16 mouse cellular contexts compared by ENCODE assay signal in genomic region chr3:26640321-26641075, GRCm38 (mm10). TPM values are rescaled to one million over a fixed set of nuclear protein-coding genes. Genes with fewer than 3 reads are reported as not detected.
A peak's percentile ranks its signal among the peaks of the same experiment; 100 is the strongest.
DNase-seq lines count a peak whose midpoint lies in the region; ATAC-seq and TF ChIP-seq lines count a peak whose summit lies in the region.
"Had no signal": no experiment of that assay in that cellular context is flagged by ENCODE, and none has a peak within 500 bp of the region (broad histone marks: within the 10 kb centered on the region; RNA-seq: fewer than 3 reads in every experiment).

No protein-coding gene starts in this region.

- no peak for TF ChIP-seq CTCF in stomach, postnatal 0 days (IDR thresholded peaks at IDR 0.05; ENCODE audit: low read depth)

- H3K9ac ChIP-seq in stomach, embryonic 14.5 days (replicated peaks; ENCODE audit: low read depth, low read length): no peak overlapping the region
- no peak overlapping the region for H3K9ac ChIP-seq in stomach, postnatal 0 days (ENCODE audit: low read length)
- H3K9ac ChIP-seq in forebrain, embryonic 11.5 days (ENCODE audit: low read length): no peak overlapping the region
- no peak overlapping the region for H3K9ac ChIP-seq in hindbrain, embryonic 15.5 days
- no peak overlapping the region for H3K9ac ChIP-seq in liver, embryonic 12.5 days
- H3K9ac ChIP-seq: liver, embryonic 14.5 days had no signal

- H3K4me1 ChIP-seq in stomach, embryonic 14.5 days (ENCODE audit: control insufficient read depth, insufficient read depth, low read length): peaks cover 9% of the 10 kb centered on the region
- H3K4me1 ChIP-seq in stomach, postnatal 0 days (replicated peaks; ENCODE audit: control insufficient read depth, insufficient read depth): no peaks in the 10 kb centered on the region
- no peaks in the 10 kb centered on the region; the same call in none of the 2 replicates for H3K4me1 ChIP-seq in forebrain, embryonic 11.5 days (replicated peaks; ENCODE audit: control insufficient read depth, insufficient read depth, low read length)
- peaks cover 11% of the 10 kb centered on the region for H3K4me1 ChIP-seq in hindbrain, embryonic 15.5 days (replicated peaks)
- H3K4me1 ChIP-seq in liver, embryonic 12.5 days: no peaks in the 10 kb centered on the region
- H3K4me1 ChIP-seq: heart, embryonic 10.5 days had no signal

- 61% methylated on average over 8 of the region's 8 CpGs for WGBS in stomach, embryonic 14.5 days
- WGBS in stomach, postnatal 0 days: 53% methylated on average over 8 of the region's 8 CpGs
- WGBS in forebrain, embryonic 11.5 days: 38% methylated on average over 8 of the region's 8 CpGs
- 37% methylated on average over 8 of the region's 8 CpGs for whole genome bisulfite sequencing in hindbrain, embryonic 15.5 days
- 71% methylated on average over 8 of the region's 8 CpGs for WGBS in liver, embryonic 12.5 days (ENCODE audit: insufficient replicate concordance)

- no peaks in the 10 kb centered on the region for H3K9me3 ChIP-seq in stomach, embryonic 14.5 days (ENCODE audit: control insufficient read depth, low read depth, low read length)
- no peaks in the 10 kb centered on the region for H3K9me3 ChIP-seq in stomach, postnatal 0 days (ENCODE audit: control insufficient read depth, low read length)
- no peaks in the 10 kb centered on the region for H3K9me3 ChIP-seq in forebrain, embryonic 11.5 days (ENCODE audit: control insufficient read depth, low read length)
- H3K9me3 ChIP-seq in hindbrain, embryonic 15.5 days: no peaks in the 10 kb centered on the region
- H3K9me3 ChIP-seq in liver, embryonic 12.5 days (replicated peaks): no peaks in the 10 kb centered on the region
- H3K9me3 ChIP-seq: heart, embryonic 10.5 days had no signal

- H3K27me3 ChIP-seq in stomach, embryonic 14.5 days (ENCODE audit: control insufficient read depth, insufficient read depth, low read length): no peaks in the 10 kb centered on the region
- H3K27me3 ChIP-seq in stomach, postnatal 0 days (ENCODE audit: control insufficient read depth, insufficient read depth, low read length): no peaks in the 10 kb centered on the region
- H3K27me3 ChIP-seq in forebrain, embryonic 11.5 days (ENCODE audit: control insufficient read depth, insufficient read depth, low read length): no peaks in the 10 kb centered on the region
- no peaks in the 10 kb centered on the region for H3K27me3 ChIP-seq in hindbrain, embryonic 15.5 days
- H3K27me3 ChIP-seq in liver, embryonic 12.5 days (replicated peaks): no peaks in the 10 kb centered on the region
- H3K27me3 ChIP-seq: CH12.LX had no signal

- H3K4me2 ChIP-seq in stomach, embryonic 14.5 days (replicated peaks; ENCODE audit: low read depth, low read length): no peak overlapping the region
- no peak overlapping the region for H3K4me2 ChIP-seq in stomach, postnatal 0 days (replicated peaks; ENCODE audit: low read depth)
- 0 out of 2 replicates have a peak overlapping the region, but pooled peaks have one; percentile 11 for H3K4me2 ChIP-seq in forebrain, embryonic 11.5 days (ENCODE audit: low read depth, low read length, severe bottlenecking)
- no peak overlapping the region for H3K4me2 ChIP-seq in hindbrain, embryonic 15.5 days
- no peak overlapping the region for H3K4me2 ChIP-seq in liver, embryonic 12.5 days

- H3K4me3 ChIP-seq in stomach, embryonic 14.5 days (ENCODE audit: low read depth, low read length): no peak overlapping the region
- H3K4me3 ChIP-seq in stomach, postnatal 0 days (ENCODE audit: low read depth, low read length): no peak overlapping the region
- H3K4me3 ChIP-seq in forebrain, embryonic 11.5 days (ENCODE audit: low read depth, low read length): no peak overlapping the region
- H3K4me3 ChIP-seq in hindbrain, embryonic 15.5 days: no peak overlapping the region
- H3K4me3 ChIP-seq in liver, embryonic 12.5 days: no peak overlapping the region
- H3K4me3 ChIP-seq: gastrocnemius, adult 2 months; heart, embryonic 10.5 days had no signal

- 0 out of 2 replicates have a peak, but pooled peaks have one; percentile 37 for ATAC-seq in stomach, embryonic 14.5 days (ENCODE audit: insufficient number of reproducible peaks, insufficient read depth, low FRiP score, low read depth)
- ATAC-seq in stomach, postnatal 0 days (ENCODE audit: low FRiP score, low TSS enrichment): no peak
- ATAC-seq in forebrain, embryonic 11.5 days (replicated peaks; ENCODE audit: low FRiP score): peak; percentile 39
- ATAC-seq in hindbrain, embryonic 15.5 days (ENCODE audit: low FRiP score, low read depth): peak; percentile 21; the same call in 1 of the 2 replicates
- ATAC-seq in liver, embryonic 12.5 days: no peak
- ATAC-seq: Patski had no signal

- TF ChIP-seq EP300 in stomach, postnatal 0 days (optimal IDR thresholded peaks at IDR 0.05): no peak

- no peaks in the 10 kb centered on the region for H3K36me3 ChIP-seq in stomach, embryonic 14.5 days (ENCODE audit: control insufficient read depth, insufficient read depth, low read length)
- no peaks in the 10 kb centered on the region for H3K36me3 ChIP-seq in stomach, postnatal 0 days (ENCODE audit: control insufficient read depth, insufficient read depth, low read length)
- H3K36me3 ChIP-seq in forebrain, embryonic 11.5 days (ENCODE audit: control insufficient read depth, insufficient read depth, low read length): no peaks in the 10 kb centered on the region
- H3K36me3 ChIP-seq in hindbrain, embryonic 15.5 days: no peaks in the 10 kb centered on the region
- no peaks in the 10 kb centered on the region for H3K36me3 ChIP-seq in liver, embryonic 12.5 days
- H3K36me3 ChIP-seq: heart, embryonic 10.5 days had no signal

- DNase-seq in stomach, postnatal 0 days (ENCODE audit: low spot score): no peak
- peak; percentile 55 for DNase-seq in forebrain, embryonic 11.5 days (ENCODE audit: low spot score)
- no peak for DNase-seq in lung, postnatal 4 days
- DNase-seq in cerebellum, adult 11-12 months: no peak
- DNase-seq: adrenal gland, adult 2 months; gastrocnemius, adult 2 months; heart, postnatal 36 days; kidney, adult 8-10 months had no signal

- no peak overlapping the region for H3K27ac ChIP-seq in stomach, embryonic 14.5 days (ENCODE audit: low read length)
- no peak overlapping the region for H3K27ac ChIP-seq in stomach, postnatal 0 days (replicated peaks)
- H3K27ac ChIP-seq in forebrain, embryonic 11.5 days (ENCODE audit: low read depth, low read length): peak overlapping the region; percentile 50; the same call in 1 of the 2 replicates
- H3K27ac ChIP-seq in hindbrain, embryonic 15.5 days (replicated peaks): no peak overlapping the region
- no peak overlapping the region for H3K27ac ChIP-seq in liver, embryonic 12.5 days
- H3K27ac ChIP-seq: gastrocnemius, adult 2 months; heart, embryonic 10.5 days; liver, embryonic 14.5 days; macrophage had no signal

RNA-seq across cellular contexts. Expression of gene Spata16, which starts 3.1 kb away (rescaled TPM):
- not detected in 2 replicates for polyA plus RNA-seq in stomach, embryonic 14.5 days (2014; fragmentation: Nextera tagmentation; extraction: Ambion mirVana)
- not detected in 2 replicates for polyA plus RNA-seq in stomach, postnatal 0 days (2015; fragmentation: Nextera tagmentation; extraction: Ambion mirVana)
- not detected in 2 replicates for polyA plus RNA-seq in forebrain, embryonic 11.5 days (2014; fragmentation: Nextera tagmentation; extraction: Ambion mirVana)
- not detected in 2 replicates for polyA plus RNA-seq in hindbrain, embryonic 15.5 days (2015; fragmentation: Nextera tagmentation; extraction: Ambion mirVana)
- not detected in 2 replicates for polyA plus RNA-seq in liver, embryonic 12.5 days (2016; fragmentation: Nextera tagmentation; extraction: Ambion mirVana)
- polyA plus RNA-seq: adrenal gland, adult 2 months; heart, embryonic 10.5 days; liver, embryonic 14.5 days; macrophage; Patski had no signal

Comparison
In these comparisons a context has a peak if more than half of its experiments do, and no peak if none do; other contexts are left out.
1. ATAC-seq: peak in stomach, embryonic 14.5 days (single experiment), forebrain, embryonic 11.5 days (single experiment) and hindbrain, embryonic 15.5 days (single experiment); none in stomach, postnatal 0 days (single experiment) and liver, embryonic 12.5 days (single experiment).